Mouse (Mus musculus) neural tube, embryonic 12.5 days (tissue): ENCODE measurements around the gene Oard1. TPM values are rescaled to one million over a fixed set of nuclear protein-coding genes. Genes with fewer than 3 reads are reported as not detected.
A peak's percentile ranks its signal among the peaks of the same experiment; 100 is the strongest.

Source experiments
- ATAC-seq: fragments of 200-750 bp; cut with Nextera tagmentation; 2 replicates; pipeline ENCODE4 v1.8.0; 2017; ENCODE audit warnings: low read depth, mild to moderate bottlenecking, moderate TSS enrichment, moderate library complexity; ENCODE audit not compliant: low FRiP score
- H3K27ac ChIP-seq: fragments of 300-500 bp; sonication (generic); 2 replicates; pipeline ENCODE4 v1.5.1; 2016
- H3K27me3 ChIP-seq: fragments of 300-500 bp; sonication (generic); replicated peaks from 2 replicates; pipeline ENCODE4 v1.6.1; 2016; ENCODE audit warnings: mild to moderate bottlenecking
- H3K36me3 ChIP-seq: fragments of 300-500 bp; sonication (generic); 2 replicates; pipeline ENCODE4 v1.6.1; 2016; ENCODE audit warnings: mild to moderate bottlenecking
- H3K4me1 ChIP-seq: fragments of 300-500 bp; sonication (generic); 2 replicates; pipeline ENCODE4 v1.6.1; 2016
- H3K4me2 ChIP-seq: fragments of 300-500 bp; sonication (generic); replicated peaks from 2 replicates; pipeline ENCODE4 v1.6.1; 2016; ENCODE audit warnings: mild to moderate bottlenecking
- H3K4me3 ChIP-seq: fragments of 300-500 bp; sonication (generic); 2 replicates; pipeline ENCODE4 v1.5.1; 2016
- H3K9ac ChIP-seq: fragments of 300-500 bp; sonication (generic); 2 replicates; pipeline ENCODE4 v1.6.1; 2016; ENCODE audit warnings: mild to moderate bottlenecking
- H3K9me3 ChIP-seq: fragments of 300-500 bp; sonication (generic); 2 replicates; pipeline ENCODE4 v1.6.1; 2016; ENCODE audit warnings: mild to moderate bottlenecking
- WGBS: fragments of 180-500 bp; shearing (Covaris S2); methylation state at CpG from one replicate; pipeline ENCODE4 v1.1.7; 2016; 5-methylcytosine and 5-hydroxymethylcytosine counted together
- polyA plus RNA-seq: library from polyadenylated mRNA; unstranded; fragments of >200 nt; fragmentation: Nextera tagmentation; extraction: Ambion mirVana; gene quantifications from 2 replicates; pipeline ENCODE4 v1.2.1, GENCODE M21; 2016

The Oard1 gene
- polyA plus RNA-seq, 1 experiment from 2014 or later: 58.7 TPM

GRCm38 (mm10) chr17:48388666-48389065 lies 21.1 kb upstream of the Oard1 start:
- no peaks in the 10 kb centered on the region for H3K4me1 ChIP-seq
- H3K27ac ChIP-seq: no peak overlapping the region
- peaks cover 76% of the 10 kb centered on the region for H3K36me3 ChIP-seq
- no peak overlapping the region for H3K9ac ChIP-seq
- H3K4me3 ChIP-seq: no peak overlapping the region
- no peak for ATAC-seq
- H3K9me3 ChIP-seq: no peaks in the 10 kb centered on the region
- no peaks in the 10 kb centered on the region for H3K27me3 ChIP-seq
- WGBS: 92% methylated on average over 2 of the region's 2 CpGs
- no peak overlapping the region for H3K4me2 ChIP-seq

GRCm38 (mm10) chr17:48389442-48389841 lies 20.4 kb upstream of the Oard1 start:
- 94% methylated on average over 5 of the region's 5 CpGs for WGBS
- peaks cover 83% of the 10 kb centered on the region for H3K36me3 ChIP-seq
- no peak overlapping the region for H3K4me2 ChIP-seq
- no peaks in the 10 kb centered on the region for H3K9me3 ChIP-seq
- no peaks in the 10 kb centered on the region for H3K4me1 ChIP-seq
- ATAC-seq: no peak
- no peaks in the 10 kb centered on the region for H3K27me3 ChIP-seq
- H3K9ac ChIP-seq: no peak overlapping the region
- no peak overlapping the region for H3K27ac ChIP-seq
- H3K4me3 ChIP-seq: no peak overlapping the region

GRCm38 (mm10) chr17:48391446-48391845 lies 18.4 kb upstream of the Oard1 start:
- Histone ChIP-seq H3K4me2 (no peak overlapping the region), H3K36me3 (peaks cover 93% of the 10 kb centered on the region), H3K4me3 (no peak overlapping the region), H3K9ac (no peak overlapping the region), H3K27ac (no peak overlapping the region), H3K27me3 (no peaks in the 10 kb centered on the region), H3K4me1 (no peaks in the 10 kb centered on the region), H3K9me3 (no peaks in the 10 kb centered on the region)
- no peak for ATAC-seq
- WGBS: 94% methylated on average over 5 of the region's 5 CpGs

- no peak overlapping the region for H3K4me2 ChIP-seq
- H3K4me3 ChIP-seq: no peak overlapping the region
- H3K36me3 ChIP-seq: peaks cover 87% of the 10 kb centered on the region
- H3K9ac ChIP-seq: no peak overlapping the region
- no peaks in the 10 kb centered on the region for H3K4me1 ChIP-seq
- H3K9me3 ChIP-seq: no peaks in the 10 kb centered on the region
- no peak overlapping the region for H3K27ac ChIP-seq
- whole genome bisulfite sequencing: 93% methylated on average over 3 of the region's 3 CpGs
- no peaks in the 10 kb centered on the region for H3K27me3 ChIP-seq
- ATAC-seq: no peak
These were observed 17.2 kb upstream of the Oard1 start for GRCm38 (mm10) chr17:48392616-48393015.

GRCm38 (mm10) chr17:48401710-48402109 lies 8.1 kb upstream of the Oard1 start:
- H3K9me3 ChIP-seq: no peaks in the 10 kb centered on the region
- no peak for ATAC-seq
- H3K9ac ChIP-seq: no peak overlapping the region
- H3K36me3 ChIP-seq: peaks cover 32% of the 10 kb centered on the region
- no peak overlapping the region for H3K27ac ChIP-seq
- no peak overlapping the region for H3K4me3 ChIP-seq
- H3K27me3 ChIP-seq: no peaks in the 10 kb centered on the region
- H3K4me1 ChIP-seq: no peaks in the 10 kb centered on the region
- 87% methylated on average over 4 of the region's 4 CpGs for WGBS
- no peak overlapping the region for H3K4me2 ChIP-seq

GRCm38 (mm10) chr17:48402751-48403150 lies 7.1 kb upstream of the Oard1 start:
- Histone ChIP-seq H3K9ac (no peak overlapping the region), H3K27me3 (no peaks in the 10 kb centered on the region), H3K27ac (no peak overlapping the region), H3K9me3 (no peaks in the 10 kb centered on the region), H3K4me1 (peaks cover 8% of the 10 kb centered on the region; the same call in 1 of the 2 replicates), H3K36me3 (peaks cover 31% of the 10 kb centered on the region), H3K4me2 (no peak overlapping the region), H3K4me3 (no peak overlapping the region)
- no peak for ATAC-seq
- 93% methylated on average over 3 of the region's 3 CpGs for WGBS

GRCm38 (mm10) chr17:48403848-48404247 lies 6.0 kb upstream of the Oard1 start:
- Histone ChIP-seq H3K4me1 (peaks cover 14% of the 10 kb centered on the region; the same call in 1 of the 2 replicates), H3K36me3 (peaks cover 20% of the 10 kb centered on the region), H3K4me3 (no peak overlapping the region), H3K27ac (no peak overlapping the region), H3K4me2 (no peak overlapping the region), H3K9me3 (no peaks in the 10 kb centered on the region), H3K9ac (no peak overlapping the region), H3K27me3 (no peaks in the 10 kb centered on the region)
- no peak for ATAC-seq
- WGBS: 94% methylated on average over 2 of the region's 2 CpGs

GRCm38 (mm10) chr17:48404706-48405105 lies 5.1 kb upstream of the Oard1 start:
- 92% methylated on average over 1 of the region's 1 CpGs for WGBS
- ATAC-seq: no peak
- H3K27me3 ChIP-seq: no peaks in the 10 kb centered on the region

GRCm38 (mm10) chr17:48407154-48407553 lies 2.7 kb upstream of the Oard1 start:
- WGBS: 88% methylated on average over 4 of the region's 4 CpGs
- H3K4me3 ChIP-seq: no peak overlapping the region
- ATAC-seq: no peak

More at GRCm38 (mm10) chr17:48404706-48405105, 5.1 kb upstream of the Oard1 start:
- Histone ChIP-seq H3K27ac (no peak overlapping the region), H3K4me3 (no peak overlapping the region), H3K4me1 (peaks cover 14% of the 10 kb centered on the region; the same call in 1 of the 2 replicates), H3K4me2 (no peak overlapping the region), H3K9me3 (no peaks in the 10 kb centered on the region), H3K36me3 (peaks cover 12% of the 10 kb centered on the region), H3K9ac (no peak overlapping the region)

GRCm38 (mm10) chr17:48407910-48408525 lies 1.8 kb upstream of the Oard1 start:
- Histone ChIP-seq H3K9ac (peak overlapping the region; percentile 98), H3K27ac (peak overlapping the region; percentile 99; the same call in 1 of the 2 replicates), H3K36me3 (peaks cover 7% of the 10 kb centered on the region; the same call in 1 of the 2 replicates), H3K4me2 (peak overlapping the region; percentile 86), H3K27me3 (no peaks in the 10 kb centered on the region), H3K4me3 (peak overlapping the region; percentile 85), H3K9me3 (no peaks in the 10 kb centered on the region), H3K4me1 (peaks cover 20% of the 10 kb centered on the region)
- no peak for ATAC-seq
- WGBS: 18% methylated on average over 8 of the region's 8 CpGs

More at GRCm38 (mm10) chr17:48407154-48407553, 2.7 kb upstream of the Oard1 start:
- Histone ChIP-seq H3K4me2 (peak overlapping the region; percentile 86), H3K27me3 (no peaks in the 10 kb centered on the region), H3K9ac (no peak overlapping the region), H3K27ac (no peak overlapping the region), H3K9me3 (no peaks in the 10 kb centered on the region), H3K4me1 (peaks cover 20% of the 10 kb centered on the region), H3K36me3 (0 out of 2 replicates have a peak, but pooled peaks cover 5% of the 10 kb centered on the region)

- H3K4me3 ChIP-seq: peak overlapping the region; percentile 85
- H3K4me1 ChIP-seq: peaks cover 20% of the 10 kb centered on the region
These were observed 1.1 kb upstream of the Oard1 start for GRCm38 (mm10) chr17:48408526-48409291.

GRCm38 (mm10) chr17:48410299-48410785 lies 528 bp downstream of the Oard1 start:
- peaks cover 20% of the 10 kb centered on the region for H3K4me1 ChIP-seq
- under 1% methylated on average over 13 of the region's 13 CpGs for WGBS
- ATAC-seq: peak; percentile 5
- H3K4me3 ChIP-seq: peak overlapping the region; percentile 85
- peaks cover 18% of the 10 kb centered on the region for H3K36me3 ChIP-seq
- peak overlapping the region; percentile 90 for H3K27ac ChIP-seq
- H3K4me2 ChIP-seq: peak overlapping the region; percentile 86
- H3K27me3 ChIP-seq: no peaks in the 10 kb centered on the region
- H3K9me3 ChIP-seq: no peaks in the 10 kb centered on the region
- H3K9ac ChIP-seq: peak overlapping the region; percentile 65

More at GRCm38 (mm10) chr17:48408526-48409291, 1.1 kb upstream of the Oard1 start:
- Histone ChIP-seq H3K36me3 (peaks cover 9% of the 10 kb centered on the region; the same call in 1 of the 2 replicates), H3K27ac (peak overlapping the region; percentile 99), H3K9me3 (no peaks in the 10 kb centered on the region), H3K27me3 (no peaks in the 10 kb centered on the region), H3K4me2 (peak overlapping the region; percentile 86), H3K9ac (peak overlapping the region; percentile 98)
- ATAC-seq: peak; percentile 57
- under 1% methylated on average over 47 of the region's 47 CpGs for WGBS
